23 mouse cellular contexts compared by ENCODE assay signal in genomic region chr2:115717980-115718379, GRCm38 (mm10).
DNase-seq lines count a peak whose midpoint lies in the region; ATAC-seq and TF ChIP-seq lines count a peak whose summit lies in the region.
"Had no signal": no experiment of that assay in that cellular context is flagged by ENCODE, and none has a peak within 500 bp of the region (broad histone marks: within the 10 kb centered on the region; RNA-seq: fewer than 3 reads in every experiment).

No protein-coding gene starts in this region.

- ATAC-seq in kidney, embryonic 15.5 days (replicated peaks; ENCODE audit: low FRiP score): peak; percentile 78
- ATAC-seq in kidney, postnatal 0 days (replicated peaks; ENCODE audit: low FRiP score, low read depth): no peak
- ATAC-seq: forebrain, embryonic 14.5 days; forebrain, embryonic 16.5 days had no signal

- H3K9me3 ChIP-seq in kidney, embryonic 15.5 days (replicated peaks): peaks cover 10% of the 10 kb centered on the region
- peaks cover 5% of the 10 kb centered on the region for H3K9me3 ChIP-seq in kidney, postnatal 0 days (replicated peaks; ENCODE audit: low read length)
- H3K9me3 ChIP-seq: embryonic facial prominence, embryonic 15.5 days had no signal

- no peaks in the 10 kb centered on the region for H3K4me1 ChIP-seq in kidney, adult 2 months (ENCODE audit: control insufficient read depth, insufficient read depth, low read length)
- peaks cover 17% of the 10 kb centered on the region for H3K4me1 ChIP-seq in kidney, embryonic 15.5 days
- H3K4me1 ChIP-seq in kidney, postnatal 0 days (replicated peaks; ENCODE audit: insufficient read depth, low read length): no peaks in the 10 kb centered on the region
- H3K4me1 ChIP-seq: embryonic facial prominence, embryonic 13.5 days; embryonic facial prominence, embryonic 15.5 days had no signal

- H3K4me2 ChIP-seq in kidney, embryonic 15.5 days: no peak overlapping the region
- no peak overlapping the region for H3K4me2 ChIP-seq in kidney, postnatal 0 days (ENCODE audit: low read length)
- H3K4me2 ChIP-seq: embryonic facial prominence, embryonic 13.5 days; embryonic facial prominence, embryonic 15.5 days; forebrain, embryonic 12.5 days had no signal

- no peak for TF ChIP-seq CTCF in kidney, adult 2 months (conservative IDR thresholded peaks at IDR 0.05; ENCODE audit: insufficient read depth, insufficient read length, low read depth, low read length)
- no peak for TF ChIP-seq CTCF in kidney, postnatal 0 days (IDR thresholded peaks at IDR 0.05; ENCODE audit: low read depth)

- no peaks in the 10 kb centered on the region for H3K36me3 ChIP-seq in kidney, adult 2 months (ENCODE audit: control insufficient read depth, insufficient read depth, low read length)
- H3K36me3 ChIP-seq in kidney, embryonic 15.5 days: peaks cover 16% of the 10 kb centered on the region
- no peaks in the 10 kb centered on the region for H3K36me3 ChIP-seq in kidney, postnatal 0 days (ENCODE audit: insufficient read depth, low read length)
- H3K36me3 ChIP-seq: embryonic facial prominence, embryonic 15.5 days had no signal

- WGBS in kidney, adult 2 months: 37% methylated on average over 3 of the region's 3 CpGs
- 16% methylated on average over 3 of the region's 3 CpGs for WGBS in kidney, embryonic 15.5 days
- 12% methylated on average over 3 of the region's 3 CpGs for WGBS in kidney, postnatal 0 days

- no peak overlapping the region for H3K4me3 ChIP-seq in kidney, adult 2 months (ENCODE audit: insufficient read depth, low read depth, low read length)
- H3K4me3 ChIP-seq in kidney, embryonic 15.5 days (replicated peaks): no peak overlapping the region
- H3K4me3 ChIP-seq in kidney, postnatal 0 days (replicated peaks; ENCODE audit: low read depth, low read length): no peak overlapping the region
- H3K4me3 ChIP-seq: embryonic facial prominence, embryonic 13.5 days; embryonic facial prominence, embryonic 15.5 days; erythroblast, embryonic 14.5 days; forebrain, embryonic 10.5 days; forebrain, embryonic 12.5 days had no signal

- peak; percentile 10 for DNase-seq in kidney, adult 2 months
- no peak for DNase-seq in kidney, postnatal 14 days
- DNase-seq in kidney, postnatal 4 days: no peak
- peak; percentile 88 for DNase-seq in kidney, postnatal 0 days (ENCODE audit: low spot score)
- DNase-seq in kidney, adult 18-20 months: no peak
- DNase-seq: adrenal gland, adult 2 months; adrenal gland, postnatal 10 days; adrenal gland, postnatal 25 days; cerebellum, adult 11 months; cerebellum, adult 18-20 months; cerebellum, adult 8-10 months; cerebellum, adult 9-11 months; cerebellum, postnatal 14 days; cerebellum, postnatal 36 days; embryo, embryonic 11 days had no signal

- H3K27me3 ChIP-seq in kidney, adult 2 months (replicated peaks; ENCODE audit: control insufficient read depth, insufficient read depth, low read length): no peaks in the 10 kb centered on the region
- no peaks in the 10 kb centered on the region for H3K27me3 ChIP-seq in kidney, embryonic 15.5 days
- H3K27me3 ChIP-seq in kidney, postnatal 0 days (ENCODE audit: insufficient read depth, low read length): no peaks in the 10 kb centered on the region
- H3K27me3 ChIP-seq: embryonic facial prominence, embryonic 13.5 days; embryonic facial prominence, embryonic 15.5 days; forebrain, embryonic 12.5 days had no signal

- no peak overlapping the region for H3K9ac ChIP-seq in kidney, embryonic 15.5 days
- H3K9ac ChIP-seq in kidney, postnatal 0 days (ENCODE audit: low read depth, low read length): no peak overlapping the region
- H3K9ac ChIP-seq: embryonic facial prominence, embryonic 13.5 days; embryonic facial prominence, embryonic 15.5 days; forebrain, embryonic 12.5 days had no signal

- no peak overlapping the region for H3K27ac ChIP-seq in kidney, adult 2 months (ENCODE audit: insufficient read depth, low read depth, low read length)
- H3K27ac ChIP-seq in kidney, embryonic 15.5 days: 0 out of 2 replicates have a peak overlapping the region, but pooled peaks have one; percentile 88
- H3K27ac ChIP-seq in kidney, postnatal 0 days: no peak overlapping the region
- H3K27ac ChIP-seq: embryonic facial prominence, embryonic 13.5 days; embryonic facial prominence, embryonic 15.5 days; forebrain, embryonic 10.5 days; forebrain, embryonic 12.5 days had no signal

- TF ChIP-seq POLR2A in kidney, adult 2 months (IDR thresholded peaks at IDR 0.05; ENCODE audit: low read depth, low read length): no peak

Comparison
In these comparisons a context has a peak if more than half of its experiments do, and no peak if none do; other contexts are left out.
1. DNase-seq: peak in kidney, adult 2 months (single experiment) and kidney, postnatal 0 days (single experiment); none in kidney, postnatal 14 days (single experiment), kidney, postnatal 4 days (0 of 2) and kidney, adult 18-20 months (single experiment).